27 mouse cellular contexts compared by ENCODE assay signal in the genomic region with DNA sequence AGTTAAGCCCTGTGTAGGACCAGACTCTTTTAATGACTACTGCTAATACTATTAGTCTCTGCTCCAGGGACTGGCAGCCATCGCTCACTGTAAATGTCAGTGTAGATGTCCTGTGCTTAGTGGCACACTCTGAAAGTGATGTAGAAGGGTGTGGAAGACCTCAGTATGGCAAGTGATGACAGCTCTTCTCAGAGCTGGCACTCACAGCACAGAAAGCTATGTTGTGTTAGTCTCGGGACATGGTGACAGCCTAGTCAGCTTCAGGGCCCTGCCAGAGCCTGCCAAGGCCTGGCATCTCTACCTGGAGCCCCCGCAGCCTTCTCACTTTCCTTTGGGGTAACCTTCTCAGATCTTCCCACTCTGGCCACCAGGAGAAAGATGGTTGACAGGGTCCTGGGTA. TPM values are rescaled to one million over a fixed set of nuclear protein-coding genes. Genes with fewer than 3 reads are reported as not detected.
DNase-seq lines count a peak whose midpoint lies in the region; ATAC-seq and TF ChIP-seq lines count a peak whose summit lies in the region.
"Had no signal": no experiment of that assay in that cellular context is flagged by ENCODE, and none has a peak within 500 bp of the region (broad histone marks: within the 10 kb centered on the region; RNA-seq: fewer than 3 reads in every experiment).

No protein-coding gene starts in this region.

- H3K27me3 ChIP-seq in heart, embryonic 12.5 days (replicated peaks), result peaks cover 15% of the 10 kb centered on the region
- no peaks in the 10 kb centered on the region for H3K27me3 ChIP-seq in forebrain, postnatal 0 days (ENCODE audit: insufficient read depth, low read length)
- H3K27me3 ChIP-seq: embryonic facial prominence, embryonic 13.5 days; forebrain, embryonic 13.5 days; hindbrain, embryonic 12.5 days; hindbrain, embryonic 15.5 days had no signal

- DNase-seq in heart, adult 11 months, result peak; percentile 92
- no peak for DNase-seq in heart, postnatal 25 days (ENCODE audit: low spot score)
- DNase-seq in heart, adult 9 months (ENCODE audit: low spot score in 2 of 2), result peak; percentile 7 to 24
- DNase-seq in heart, postnatal 4 days, result peak; percentile 37
- DNase-seq in forebrain, postnatal 0 days, result no peak
- DNase-seq: adrenal gland, adult 8-10 months; adrenal gland, postnatal 25 days; cerebellum, adult 11-12 months; cerebellum, adult 8-10 months; cerebellum, postnatal 10 days; cerebellum, postnatal 36 days; embryo, embryonic 11 days; gastrocnemius, postnatal 10 days; gastrocnemius, postnatal 36 days; kidney, adult 2 months had no signal

- no peaks in the 10 kb centered on the region for H3K4me1 ChIP-seq in heart, embryonic 12.5 days (replicated peaks)
- H3K4me1 ChIP-seq in forebrain, postnatal 0 days (ENCODE audit: insufficient read depth), result no peaks in the 10 kb centered on the region

- H3K4me3 ChIP-seq in heart, embryonic 12.5 days, result no peak overlapping the region
- no peak overlapping the region for H3K4me3 ChIP-seq in forebrain, postnatal 0 days (ENCODE audit: low read depth, low read length)
- H3K4me3 ChIP-seq: embryonic facial prominence, embryonic 10.5 days; embryonic facial prominence, embryonic 13.5 days; erythroblast, embryonic 14.5 days; forebrain, embryonic 13.5 days; hindbrain, embryonic 12.5 days; hindbrain, embryonic 15.5 days had no signal

- intact Hi-C loops in heart, postnatal 25 days (cut with DNase I), result no loop called here

- no peaks in the 10 kb centered on the region for H3K36me3 ChIP-seq in heart, embryonic 12.5 days
- H3K36me3 ChIP-seq in forebrain, postnatal 0 days (ENCODE audit: insufficient read depth), result no peaks in the 10 kb centered on the region
- H3K36me3 ChIP-seq: embryonic facial prominence, embryonic 10.5 days; embryonic facial prominence, embryonic 13.5 days; hindbrain, embryonic 12.5 days; hindbrain, embryonic 15.5 days had no signal

- no peak overlapping the region for H3K9ac ChIP-seq in heart, embryonic 12.5 days
- H3K9ac ChIP-seq in forebrain, postnatal 0 days, result no peak overlapping the region
- H3K9ac ChIP-seq: embryonic facial prominence, embryonic 13.5 days; forebrain, embryonic 13.5 days; hindbrain, embryonic 12.5 days; hindbrain, embryonic 15.5 days had no signal

- no peak overlapping the region for H3K4me2 ChIP-seq in heart, embryonic 12.5 days
- H3K4me2 ChIP-seq in forebrain, postnatal 0 days (ENCODE audit: low read depth), result no peak overlapping the region
- H3K4me2 ChIP-seq: embryonic facial prominence, embryonic 13.5 days; forebrain, embryonic 13.5 days; hindbrain, embryonic 12.5 days; hindbrain, embryonic 15.5 days had no signal

- H3K9me3 ChIP-seq in heart, embryonic 12.5 days (replicated peaks), result no peaks in the 10 kb centered on the region
- no peaks in the 10 kb centered on the region for H3K9me3 ChIP-seq in forebrain, postnatal 0 days (ENCODE audit: low read length)
- H3K9me3 ChIP-seq: embryonic facial prominence, embryonic 10.5 days; embryonic facial prominence, embryonic 13.5 days; forebrain, embryonic 13.5 days; hindbrain, embryonic 12.5 days; hindbrain, embryonic 15.5 days had no signal

- ATAC-seq in heart, embryonic 12.5 days (ENCODE audit: insufficient number of reproducible peaks, low FRiP score), result no peak
- ATAC-seq in forebrain, postnatal 0 days, result no peak
- ATAC-seq: activated CD4-positive, CD25-positive, alpha-beta regulatory T cell, adult 4 months; forebrain, embryonic 13.5 days; intestine, postnatal 0 days had no signal

- WGBS in heart, embryonic 12.5 days, result 51% methylated on average over 3 of the region's 3 CpGs
- WGBS in forebrain, postnatal 0 days, result 83% methylated on average over 3 of the region's 3 CpGs

- TF ChIP-seq CTCF in forebrain, postnatal 0 days (IDR thresholded peaks at IDR 0.05; ENCODE audit: low read depth), result no peak

- no peak overlapping the region for H3K27ac ChIP-seq in heart, embryonic 12.5 days (ENCODE audit: poor library complexity, severe bottlenecking)
- no peak overlapping the region for H3K27ac ChIP-seq in forebrain, postnatal 0 days (ENCODE audit: low read depth, low read length)
- H3K27ac ChIP-seq: embryonic facial prominence, embryonic 10.5 days; embryonic facial prominence, embryonic 13.5 days; forebrain, embryonic 13.5 days; hindbrain, embryonic 12.5 days; hindbrain, embryonic 15.5 days had no signal

RNA-seq across cellular contexts. Expression of a gene that starts 21.8 kb away (rescaled TPM):
- total RNA-seq in heart, postnatal 25 days (2021), result under 1 TPM; 0.39 to 0.61 TPM
- polyA plus RNA-seq in heart, embryonic 12.5 days (2016; fragmentation: Nextera tagmentation; extraction: Ambion mirVana), result not detected in 2 replicates
- under 1 TPM; 0.19 to 0.32 TPM for total RNA-seq in heart, postnatal 4 days (2021)
- 21.0 and 32.4 TPM in 2 replicates for total RNA-seq in forebrain, postnatal 0 days (2014; rRNA removed)
- polyA plus RNA-seq in forebrain, postnatal 0 days (2015; fragmentation: Nextera tagmentation; extraction: Ambion mirVana), result 3.9 and 6.8 TPM in 2 replicates
- total RNA-seq: granulocyte monocyte progenitor cell, adult 5-6 weeks; hematopoietic stem cell, adult 5-6 weeks had no signal
- polyA plus RNA-seq: activated CD4-positive, CD25-positive, alpha-beta regulatory T cell, adult 4 months; erythroblast, embryonic 14.5 days; heart, embryonic 14.5 days had no signal

Comparison
In these comparisons a context has a peak if more than half of its experiments do, and no peak if none do; other contexts are left out.
1. DNase-seq: peak in heart, adult 11 months (single experiment), heart, adult 9 months (2 of 2) and heart, postnatal 4 days (single experiment); none in heart, postnatal 25 days (single experiment) and forebrain, postnatal 0 days (single experiment).
2. RNA of a gene that starts 21.8 kb away (total RNA-seq): 21.0 to 32.4 TPM in forebrain, postnatal 0 days; 0.39 to 0.61 TPM in heart, postnatal 25 days and 0.19 to 0.32 TPM in heart, postnatal 4 days; every median in the first group is over 10 times any median in the second.